Mouse (Mus musculus): ENCODE measurements around the gene Ptgr1. TPM values are rescaled to one million over a fixed set of nuclear protein-coding genes. Genes with fewer than 3 reads are reported as not detected.

Ptgr1 gene
- polyA plus RNA-seq, 1 experiment from 2014 or later: 23.8 TPM

DNA sequence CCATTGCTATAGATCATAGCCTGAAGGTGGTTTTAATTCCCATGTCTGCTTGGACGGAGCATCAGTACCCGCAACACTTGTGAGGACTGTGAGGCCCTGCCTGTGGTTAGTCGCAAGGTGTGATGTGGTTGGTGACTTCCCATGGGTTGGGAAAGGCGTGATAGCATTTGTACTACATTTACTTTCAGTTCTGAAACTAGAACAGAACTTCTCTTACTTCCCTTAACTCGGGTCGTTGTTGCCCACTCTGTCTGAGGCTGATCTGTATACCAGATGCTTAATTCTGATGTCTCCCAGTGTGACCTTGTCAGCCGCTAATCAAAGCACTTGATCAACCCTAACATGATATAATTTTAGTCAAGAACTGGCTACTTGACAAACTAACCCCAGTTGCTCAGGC lies 22.3 kb upstream of the Ptgr1 start:
- Histone ChIP-seq H3K4me2 (ENCODE audit: low read depth, low read length) (no peak overlapping the region), H3K27me3 (replicated peaks; ENCODE audit: control insufficient read depth, insufficient read depth, low read length) (no peaks in the 10 kb centered on the region), H3K4me1 (ENCODE audit: control insufficient read depth, insufficient read depth, low read length) (peaks cover 27% of the 10 kb centered on the region), H3K4me3 (ENCODE audit: low read depth, low read length) (no peak overlapping the region), H3K9ac (ENCODE audit: low read depth, low read length) (no peak overlapping the region), H3K9me3 (ENCODE audit: control insufficient read depth, low read length) (no peaks in the 10 kb centered on the region), H3K36me3 (ENCODE audit: control insufficient read depth, insufficient read depth, low read length) (no peaks in the 10 kb centered on the region; the same call in 1 of the 2 replicates), H3K27ac (replicated peaks; ENCODE audit: low read depth, low read length) (no peak overlapping the region)
- DNase-seq (ENCODE audit: low spot score): no peak
- WGBS: 86% methylated on average over 7 of the region's 7 CpGs
- no peak for ATAC-seq (ENCODE audit: low read depth)

- ATAC-seq (ENCODE audit: low read depth) (no peak), DNase-seq (ENCODE audit: low spot score) (peak; percentile 26)
- H3K4me3 ChIP-seq (ENCODE audit: low read depth, low read length): no peak overlapping the region
- H3K36me3 ChIP-seq (ENCODE audit: control insufficient read depth, insufficient read depth, low read length): no peaks in the 10 kb centered on the region
- no peaks in the 10 kb centered on the region for H3K27me3 ChIP-seq (replicated peaks; ENCODE audit: control insufficient read depth, insufficient read depth, low read length)
- no peak overlapping the region for H3K4me2 ChIP-seq (ENCODE audit: low read depth, low read length)
- peaks cover 31% of the 10 kb centered on the region for H3K4me1 ChIP-seq (ENCODE audit: control insufficient read depth, insufficient read depth, low read length)
- H3K27ac ChIP-seq (replicated peaks; ENCODE audit: low read depth, low read length): no peak overlapping the region
- no peaks in the 10 kb centered on the region for H3K9me3 ChIP-seq (ENCODE audit: control insufficient read depth, low read length)
- WGBS: 60% methylated on average over 5 of the region's 5 CpGs
- H3K9ac ChIP-seq (ENCODE audit: low read depth, low read length): no peak overlapping the region
Measured at GRCm38 (mm10) chr4:59007974-59008373, 21.1 kb upstream of the Ptgr1 start.

DNA sequence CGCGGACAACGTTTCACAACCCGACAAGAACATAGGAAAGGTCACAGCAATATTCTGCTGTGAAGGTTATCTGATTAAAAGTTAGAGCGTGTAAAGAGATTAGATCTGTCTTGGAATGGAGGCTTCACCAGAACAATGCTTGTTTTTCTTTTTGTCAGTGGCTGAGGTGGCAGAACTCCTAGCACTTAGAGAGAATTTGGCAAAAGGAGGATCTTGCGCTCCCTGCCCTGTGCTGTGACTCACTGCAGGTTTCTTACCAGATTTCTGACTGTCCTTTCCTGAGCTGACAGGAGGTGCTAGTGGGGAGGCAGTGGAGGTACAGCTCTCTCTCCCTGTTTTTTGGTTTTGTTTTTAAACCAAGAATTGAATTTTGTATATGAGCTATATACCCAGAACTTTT lies 20.1 kb upstream of the Ptgr1 start:
- no peaks in the 10 kb centered on the region for H3K36me3 ChIP-seq (ENCODE audit: control insufficient read depth, insufficient read depth, low read length)
- 70% methylated on average over 6 of the region's 6 CpGs for WGBS
- H3K4me3 ChIP-seq (ENCODE audit: low read depth, low read length): no peak overlapping the region
- DNase-seq (ENCODE audit: low spot score) (no peak), ATAC-seq (ENCODE audit: low read depth) (no peak)
- H3K9me3 ChIP-seq (ENCODE audit: control insufficient read depth, low read length): no peaks in the 10 kb centered on the region
- no peak overlapping the region for H3K9ac ChIP-seq (ENCODE audit: low read depth, low read length)
- no peaks in the 10 kb centered on the region for H3K27me3 ChIP-seq (replicated peaks; ENCODE audit: control insufficient read depth, insufficient read depth, low read length)
- H3K4me2 ChIP-seq (ENCODE audit: low read depth, low read length): no peak overlapping the region
- no peak overlapping the region for H3K27ac ChIP-seq (replicated peaks; ENCODE audit: low read depth, low read length)
- H3K4me1 ChIP-seq (ENCODE audit: control insufficient read depth, insufficient read depth, low read length): peaks cover 31% of the 10 kb centered on the region

- DNase-seq (ENCODE audit: low spot score) (no peak), ATAC-seq (ENCODE audit: low read depth) (no peak)
- peaks cover 30% of the 10 kb centered on the region for H3K4me1 ChIP-seq (ENCODE audit: control insufficient read depth, insufficient read depth, low read length)
- 37% methylated on average over 8 of the region's 8 CpGs for WGBS
- H3K9me3 ChIP-seq (ENCODE audit: control insufficient read depth, low read length): no peaks in the 10 kb centered on the region
- no peaks in the 10 kb centered on the region for H3K36me3 ChIP-seq (ENCODE audit: control insufficient read depth, insufficient read depth, low read length)
- H3K9ac ChIP-seq (ENCODE audit: low read depth, low read length): no peak overlapping the region
- no peak overlapping the region for H3K27ac ChIP-seq (replicated peaks; ENCODE audit: low read depth, low read length)
- no peak overlapping the region for H3K4me2 ChIP-seq (ENCODE audit: low read depth, low read length)
- H3K4me3 ChIP-seq (ENCODE audit: low read depth, low read length): no peak overlapping the region
- H3K27me3 ChIP-seq (replicated peaks; ENCODE audit: control insufficient read depth, insufficient read depth, low read length): no peaks in the 10 kb centered on the region
Measured at GRCm38 (mm10) chr4:59006211-59006610, 19.3 kb upstream of the Ptgr1 start.

GRCm38 (mm10) chr4:59003806-59004200 lies 16.9 kb upstream of the Ptgr1 start:
- Histone ChIP-seq H3K36me3 (ENCODE audit: control insufficient read depth, insufficient read depth, low read length) (no peaks in the 10 kb centered on the region), H3K27ac (replicated peaks; ENCODE audit: low read depth, low read length) (no peak overlapping the region)
- DNase-seq (ENCODE audit: low spot score): no peak

GRCm38 (mm10) chr4:59002948-59003805 lies 16.3 kb upstream of the Ptgr1 start, which contains the start of gene Gm20503:
Gm20503 (plus strand) TSS chr4:59003210.
- 0% methylated on average over 12 of the region's 89 CpGs for WGBS
- DNase-seq (ENCODE audit: low spot score) (peak; percentile 96), ATAC-seq (ENCODE audit: low read depth) (peak; percentile 99)
- Histone ChIP-seq H3K4me1 (ENCODE audit: control insufficient read depth, insufficient read depth, low read length) (peaks cover 26% of the 10 kb centered on the region), H3K4me2 (ENCODE audit: low read depth, low read length) (peak within 1 kb of the TSS; percentile 84), H3K27me3 (replicated peaks; ENCODE audit: control insufficient read depth, insufficient read depth, low read length) (no peaks in the 10 kb centered on the region), H3K9me3 (ENCODE audit: control insufficient read depth, low read length) (no peaks in the 10 kb centered on the region), H3K9ac (ENCODE audit: low read depth, low read length) (peak within 1 kb of the TSS; percentile 96), H3K27ac (replicated peaks; ENCODE audit: low read depth, low read length) (peak within 1 kb of the TSS; percentile 89), H3K36me3 (ENCODE audit: control insufficient read depth, insufficient read depth, low read length) (no peaks in the 10 kb centered on the region), H3K4me3 (ENCODE audit: low read depth, low read length) (peak within 1 kb of the TSS; percentile 96)

More at GRCm38 (mm10) chr4:59003806-59004200, 16.9 kb upstream of the Ptgr1 start:
- Histone ChIP-seq H3K4me1 (ENCODE audit: control insufficient read depth, insufficient read depth, low read length) (peaks cover 26% of the 10 kb centered on the region), H3K9ac (ENCODE audit: low read depth, low read length) (peak overlapping the region; percentile 96), H3K4me2 (ENCODE audit: low read depth, low read length) (peak overlapping the region; percentile 84), H3K9me3 (ENCODE audit: control insufficient read depth, low read length) (no peaks in the 10 kb centered on the region), H3K27me3 (replicated peaks; ENCODE audit: control insufficient read depth, insufficient read depth, low read length) (no peaks in the 10 kb centered on the region), H3K4me3 (ENCODE audit: low read depth, low read length) (peak overlapping the region; percentile 96)
- no peak for ATAC-seq (ENCODE audit: low read depth)
- 29% methylated on average over 7 of the region's 7 CpGs for WGBS

DNA sequence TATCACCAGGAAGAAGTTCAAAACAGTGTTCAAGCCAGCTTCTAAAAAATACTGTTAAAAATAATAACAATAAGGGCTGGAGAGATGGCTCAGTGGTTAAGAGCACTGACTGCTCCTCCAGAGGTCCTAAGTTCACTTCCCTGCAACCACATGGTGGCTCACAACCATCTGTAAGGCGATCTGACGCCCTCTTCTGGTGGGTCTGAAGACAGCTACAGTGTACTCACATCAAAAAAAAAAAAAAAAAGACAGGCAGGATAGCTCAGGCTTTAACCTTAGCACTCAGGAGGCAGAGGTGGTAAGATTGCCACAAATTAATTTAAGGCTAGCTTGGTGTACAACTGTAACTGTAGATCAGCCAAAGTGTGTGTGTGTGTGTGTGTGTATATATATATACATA lies 13.7 kb upstream of the Ptgr1 start:
- Histone ChIP-seq H3K9me3 (ENCODE audit: control insufficient read depth, low read length) (no peaks in the 10 kb centered on the region), H3K4me1 (ENCODE audit: control insufficient read depth, insufficient read depth, low read length) (peaks cover 18% of the 10 kb centered on the region), H3K27me3 (replicated peaks; ENCODE audit: control insufficient read depth, insufficient read depth, low read length) (no peaks in the 10 kb centered on the region), H3K4me3 (ENCODE audit: low read depth, low read length) (no peak overlapping the region), H3K27ac (replicated peaks; ENCODE audit: low read depth, low read length) (no peak overlapping the region), H3K36me3 (ENCODE audit: control insufficient read depth, insufficient read depth, low read length) (no peaks in the 10 kb centered on the region), H3K9ac (ENCODE audit: low read depth, low read length) (no peak overlapping the region), H3K4me2 (ENCODE audit: low read depth, low read length) (no peak overlapping the region)
- ATAC-seq (ENCODE audit: low read depth) (no peak), DNase-seq (ENCODE audit: low spot score) (no peak)
- 0% methylated on average over 2 of the region's 2 CpGs for WGBS

GRCm38 (mm10) chr4:58999686-59000085 lies 12.8 kb upstream of the Ptgr1 start:
- H3K9ac ChIP-seq (ENCODE audit: low read depth, low read length): no peak overlapping the region
- H3K36me3 ChIP-seq (ENCODE audit: control insufficient read depth, insufficient read depth, low read length): no peaks in the 10 kb centered on the region
- no peak overlapping the region for H3K4me2 ChIP-seq (ENCODE audit: low read depth, low read length)
- no peaks in the 10 kb centered on the region for H3K9me3 ChIP-seq (ENCODE audit: control insufficient read depth, low read length)
- ATAC-seq (ENCODE audit: low read depth): no peak
- H3K4me3 ChIP-seq (ENCODE audit: low read depth, low read length): no peak overlapping the region
- no peak overlapping the region for H3K27ac ChIP-seq (replicated peaks; ENCODE audit: low read depth, low read length)
- H3K27me3 ChIP-seq (replicated peaks; ENCODE audit: control insufficient read depth, insufficient read depth, low read length): no peaks in the 10 kb centered on the region
- DNase-seq (ENCODE audit: low spot score): peak; percentile 74
- peaks cover 9% of the 10 kb centered on the region for H3K4me1 ChIP-seq (ENCODE audit: control insufficient read depth, insufficient read depth, low read length)
- WGBS: 6% methylated on average over 2 of the region's 2 CpGs

DNA sequence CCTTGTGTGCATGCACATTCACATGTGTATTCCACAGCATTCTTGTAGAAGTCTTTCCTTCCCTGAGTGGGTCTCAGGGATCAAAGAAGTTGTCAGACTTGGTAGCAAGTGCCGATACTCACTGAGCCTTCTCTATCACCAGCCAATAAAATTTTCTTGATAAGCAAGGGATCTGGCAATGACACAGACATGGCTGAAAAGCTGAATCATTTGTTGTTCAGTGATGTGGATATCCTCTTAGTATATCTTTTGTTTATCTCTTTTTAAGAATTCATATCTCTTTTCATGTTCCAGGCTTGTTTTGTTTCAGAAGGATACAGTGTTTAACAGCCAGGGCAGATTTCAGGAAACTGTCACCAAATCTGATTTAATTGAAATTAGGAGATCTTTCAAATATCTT lies 11.8 kb upstream of the Ptgr1 start:
- WGBS: 88% methylated on average over 1 of the region's 1 CpGs
- no peak overlapping the region for H3K9ac ChIP-seq (ENCODE audit: low read depth, low read length)
- H3K4me2 ChIP-seq (ENCODE audit: low read depth, low read length): no peak overlapping the region
- H3K27ac ChIP-seq (replicated peaks; ENCODE audit: low read depth, low read length): no peak overlapping the region
- H3K9me3 ChIP-seq (ENCODE audit: control insufficient read depth, low read length): no peaks in the 10 kb centered on the region
- H3K36me3 ChIP-seq (ENCODE audit: control insufficient read depth, insufficient read depth, low read length): no peaks in the 10 kb centered on the region
- H3K4me3 ChIP-seq (ENCODE audit: low read depth, low read length): no peak overlapping the region
- ATAC-seq (ENCODE audit: low read depth) (no peak), DNase-seq (ENCODE audit: low spot score) (no peak)
- no peaks in the 10 kb centered on the region for H3K27me3 ChIP-seq (replicated peaks; ENCODE audit: control insufficient read depth, insufficient read depth, low read length)
- H3K4me1 ChIP-seq (ENCODE audit: control insufficient read depth, insufficient read depth, low read length): no peaks in the 10 kb centered on the region
